Mouse (Mus musculus) kidney, adult 18-20 months (tissue): ENCODE measurements around the gene Spdef.

Experiments
- DNase-seq: peaks from one replicate; pipeline ENCODE4 v3.0.0; 2021

The Spdef gene

DNA sequence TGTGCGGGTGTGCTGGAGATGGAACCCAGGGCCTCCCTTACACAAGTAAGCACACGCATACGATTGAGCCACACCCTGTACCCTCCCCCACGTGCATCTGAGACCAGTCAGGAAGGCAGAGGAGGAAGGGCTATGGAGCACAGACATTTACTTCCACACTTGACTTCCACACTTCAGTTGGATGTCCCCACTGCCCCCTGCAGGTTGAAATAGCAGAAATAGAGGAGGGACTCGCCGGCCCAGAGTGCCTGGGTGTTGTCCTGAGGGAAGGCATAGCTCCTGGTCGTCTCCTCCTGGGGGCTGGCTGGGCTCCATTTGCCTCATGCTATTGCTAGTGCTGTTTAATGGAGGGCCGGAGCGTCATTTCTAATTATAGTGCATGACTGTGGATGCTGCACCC lies 53.3 kb downstream of the Spdef start:
- DNase-seq = no peak

DNA sequence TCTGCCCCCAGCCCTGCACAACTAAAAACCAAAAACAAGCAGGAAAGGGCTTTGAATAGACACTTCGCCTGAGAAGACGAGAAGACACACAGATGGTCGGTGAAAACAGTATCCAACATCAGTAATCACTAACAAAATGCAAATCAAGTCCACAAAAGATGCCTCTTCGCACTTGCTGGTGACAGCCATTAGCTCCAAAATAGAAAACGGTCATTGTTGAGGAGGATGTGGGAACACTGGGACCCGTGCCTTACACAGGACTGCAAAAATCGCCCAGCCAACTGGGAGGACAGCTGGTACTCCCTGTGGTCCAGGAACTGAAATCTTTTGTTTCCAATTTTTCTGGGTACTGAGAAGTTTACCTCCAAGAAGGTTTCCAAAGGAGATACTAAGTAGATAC lies 54.8 kb downstream of the Spdef start:
- no peak for DNase-seq

DNA sequence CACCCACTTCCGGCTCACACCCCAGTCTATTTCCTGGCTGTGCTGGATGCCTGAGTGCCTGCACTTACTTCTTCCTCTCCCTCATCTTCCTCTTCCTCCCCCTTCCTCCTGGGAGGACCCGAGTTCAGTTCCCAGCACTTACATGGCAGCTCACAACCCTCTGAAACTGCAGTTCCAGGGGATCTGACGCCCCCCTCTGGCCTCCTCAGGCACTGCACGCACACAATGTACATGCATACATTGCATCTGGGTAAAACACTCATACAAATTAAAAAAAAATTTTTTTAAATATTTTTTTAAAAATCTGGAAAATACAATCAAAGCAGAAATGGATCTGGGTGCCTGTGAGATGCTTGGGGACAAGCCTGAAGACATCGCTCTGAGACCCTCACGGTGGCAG lies 57.0 kb downstream of the Spdef start:
- no peak for DNase-seq
